Mouse (Mus musculus) hindbrain, embryonic 15.5 days (tissue): ENCODE data around the gene Plvap. TPM values are rescaled to one million over a fixed set of nuclear protein-coding genes. Genes with fewer than 3 reads are reported as not detected.

ENCODE experiments used
- ATAC-seq: fragments of 200-750 bp; cut with Nextera tagmentation; 2 replicates; pipeline ENCODE4 v1.8.0; 2017; ENCODE audit warnings: low read depth, moderate number of reproducible peaks, moderate TSS enrichment; ENCODE audit not compliant: low FRiP score
- H3K27ac ChIP-seq: fragments of 300-500 bp; sonication (generic); replicated peaks from 2 replicates; pipeline ENCODE4 v1.5.1; 2015; ENCODE audit warnings: mild to moderate bottlenecking, inconsistent platforms
- H3K27me3 ChIP-seq: fragments of 300-500 bp; sonication (generic); 2 replicates; pipeline ENCODE4 v1.6.1; 2015; ENCODE audit warnings: control low read depth, inconsistent platforms
- H3K36me3 ChIP-seq: fragments of 300-500 bp; sonication (generic); 2 replicates; pipeline ENCODE4 v1.6.1; 2015; ENCODE audit warnings: control low read depth, inconsistent platforms
- H3K4me1 ChIP-seq: fragments of 300-500 bp; sonication (generic); replicated peaks from 2 replicates; pipeline ENCODE4 v1.6.1; 2015; ENCODE audit warnings: control low read depth, inconsistent platforms
- H3K4me2 ChIP-seq: fragments of 300-500 bp; sonication (generic); 2 replicates; pipeline ENCODE4 v1.6.1; 2015; ENCODE audit warnings: moderate library complexity, mild to moderate bottlenecking, inconsistent platforms
- H3K4me3 ChIP-seq: fragments of 300-500 bp; sonication (generic); 2 replicates; pipeline ENCODE4 v1.5.1; 2015; ENCODE audit warnings: mild to moderate bottlenecking, inconsistent platforms
- H3K9ac ChIP-seq: fragments of 300-500 bp; sonication (generic); 2 replicates; pipeline ENCODE4 v1.6.1; 2015; ENCODE audit warnings: inconsistent platforms
- H3K9me3 ChIP-seq: fragments of 300-500 bp; sonication (generic); 2 replicates; pipeline ENCODE4 v1.6.1; 2016; ENCODE audit warnings: control low read depth, inconsistent platforms
- WGBS: fragments of 180-500 bp; shearing (Covaris S2); methylation state at CpG from one replicate; pipeline ENCODE4 v1.1.7; 2015; 5-methylcytosine and 5-hydroxymethylcytosine counted together
- polyA plus RNA-seq: library from polyadenylated mRNA; unstranded; fragments of >200 nt; fragmentation: Nextera tagmentation; extraction: Ambion mirVana; gene quantifications from 2 replicates; pipeline ENCODE4 v1.2.1, GENCODE M21; 2015

Plvap gene
- polyA plus RNA-seq, 1 experiment from 2014 or later = 10.9 TPM

DNA sequence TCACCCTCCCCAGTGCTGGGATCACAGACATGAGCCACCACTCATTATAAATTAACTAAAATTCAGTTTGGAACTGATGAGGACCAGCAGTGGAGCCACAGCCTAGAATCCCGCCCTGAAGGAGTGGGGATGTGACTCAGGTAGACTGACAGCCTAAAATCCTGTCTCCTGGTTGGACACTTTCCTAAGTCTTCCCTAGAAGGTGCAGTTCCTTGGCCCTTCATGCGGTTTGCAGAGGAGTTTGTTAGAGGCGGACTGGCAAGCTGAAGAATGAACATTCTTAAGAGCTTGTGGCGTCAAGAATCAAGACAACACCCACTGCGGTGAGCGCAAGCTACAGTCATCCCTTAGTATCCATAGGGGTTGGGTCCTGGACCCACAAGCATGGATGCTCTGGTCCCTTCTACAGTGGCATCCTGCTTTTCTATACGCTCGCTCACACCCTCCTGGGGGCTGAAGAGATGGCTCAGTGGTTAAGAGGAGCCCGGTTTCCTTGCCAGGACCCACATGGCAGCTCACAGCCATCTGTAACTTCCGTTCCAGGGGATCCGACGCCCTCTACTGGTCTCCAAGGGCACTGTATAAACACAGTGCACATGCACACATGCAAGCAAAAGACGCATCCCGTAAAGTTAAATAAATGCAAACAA lies 34.2 kb downstream of the Plvap start:
- Histone ChIP-seq H3K9me3 (no peaks in the 10 kb centered on the region), H3K36me3 (peaks cover 47% of the 10 kb centered on the region), H3K4me3 (peak overlapping the region; percentile 52), H3K27ac (peak overlapping the region; percentile 90), H3K4me1 (peaks cover 22% of the 10 kb centered on the region), H3K4me2 (peak overlapping the region; percentile 83), H3K27me3 (no peaks in the 10 kb centered on the region), H3K9ac (peak overlapping the region; percentile 59; the same call in 1 of the 2 replicates)
- ATAC-seq = no peak
- WGBS = 35% methylated on average over 14 of the region's 14 CpGs

DNA sequence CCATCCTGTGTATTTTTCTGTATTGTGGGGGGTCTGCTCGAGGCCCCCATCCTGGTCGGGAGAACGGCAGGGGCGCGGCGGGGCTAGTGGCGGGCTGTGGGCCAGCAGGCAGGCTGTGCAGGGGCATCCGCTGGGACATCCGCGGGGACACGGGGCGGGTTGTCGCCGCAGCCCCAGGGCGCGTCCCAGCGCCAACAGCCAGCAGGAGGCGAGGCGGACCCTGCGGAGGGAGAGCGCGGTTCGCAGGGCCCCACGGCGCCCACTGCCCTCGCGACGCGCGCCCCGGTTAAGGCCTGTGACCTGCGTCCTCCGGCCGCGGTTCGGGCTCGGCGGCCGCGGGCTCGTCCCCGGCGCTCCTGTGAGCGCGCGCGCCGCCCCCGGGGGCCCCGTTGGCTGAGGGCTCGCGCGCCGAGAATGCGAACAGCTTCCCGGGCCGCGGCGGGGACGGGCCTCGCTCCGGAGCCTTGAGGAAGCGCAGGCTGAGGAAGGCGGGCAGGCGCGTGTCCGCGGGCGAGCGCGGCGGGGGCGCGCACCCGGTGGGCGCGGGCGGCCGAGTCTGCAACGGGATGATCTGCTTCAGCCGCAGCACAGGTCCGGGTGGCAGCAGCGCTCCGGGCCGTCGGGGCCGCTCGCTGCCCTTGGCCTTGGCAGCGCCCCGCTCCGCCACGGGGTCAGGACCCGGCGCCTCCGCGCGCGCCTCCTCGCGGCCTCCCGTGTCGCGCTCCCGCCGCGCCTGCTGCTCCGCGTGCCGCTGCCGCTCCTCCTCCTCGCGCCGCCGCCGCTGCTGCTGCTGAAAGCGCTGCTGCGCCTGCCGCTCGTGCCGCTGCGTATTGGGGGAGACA lies 35.2 kb downstream of the Plvap start:
- peak overlapping the region; percentile 59 for H3K9ac ChIP-seq
- peaks cover 22% of the 10 kb centered on the region for H3K4me1 ChIP-seq
- WGBS = under 1% methylated on average over 65 of the region's 121 CpGs
- peaks cover 55% of the 10 kb centered on the region for H3K36me3 ChIP-seq
- no peaks in the 10 kb centered on the region for H3K27me3 ChIP-seq
- H3K9me3 ChIP-seq = no peaks in the 10 kb centered on the region
- peak overlapping the region; percentile 52 for H3K4me3 ChIP-seq
- peak overlapping the region; percentile 83 for H3K4me2 ChIP-seq
- peak; percentile 66 for ATAC-seq
- H3K27ac ChIP-seq = peak overlapping the region; percentile 90

DNA sequence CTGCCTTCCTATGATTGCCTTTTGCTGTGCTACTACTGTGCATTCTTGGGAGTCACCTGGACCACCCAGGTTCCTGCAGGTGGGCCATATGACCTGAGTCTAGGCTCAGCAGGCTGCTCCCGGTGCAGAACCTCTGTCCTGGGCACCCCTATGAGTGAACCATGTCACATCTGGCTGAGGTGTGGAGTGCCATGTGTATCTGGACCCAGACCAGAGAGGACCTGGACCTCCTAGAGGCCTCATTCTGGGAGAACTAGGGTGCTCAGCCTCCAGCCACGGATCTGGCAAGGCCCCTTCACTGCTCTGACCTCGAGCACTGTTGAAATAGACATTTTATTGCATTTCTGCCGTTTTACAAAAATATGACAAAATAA lies 35.9 kb downstream of the Plvap start:
- Histone ChIP-seq H3K4me2 (peak overlapping the region; percentile 83), H3K36me3 (peaks cover 53% of the 10 kb centered on the region), H3K27me3 (no peaks in the 10 kb centered on the region), H3K9ac (peak overlapping the region; percentile 59), H3K9me3 (no peaks in the 10 kb centered on the region), H3K4me1 (peaks cover 26% of the 10 kb centered on the region), H3K27ac (peak overlapping the region; percentile 90), H3K4me3 (peak overlapping the region; percentile 52)
- ATAC-seq = no peak
- WGBS = 28% methylated on average over 4 of the region's 4 CpGs

DNA sequence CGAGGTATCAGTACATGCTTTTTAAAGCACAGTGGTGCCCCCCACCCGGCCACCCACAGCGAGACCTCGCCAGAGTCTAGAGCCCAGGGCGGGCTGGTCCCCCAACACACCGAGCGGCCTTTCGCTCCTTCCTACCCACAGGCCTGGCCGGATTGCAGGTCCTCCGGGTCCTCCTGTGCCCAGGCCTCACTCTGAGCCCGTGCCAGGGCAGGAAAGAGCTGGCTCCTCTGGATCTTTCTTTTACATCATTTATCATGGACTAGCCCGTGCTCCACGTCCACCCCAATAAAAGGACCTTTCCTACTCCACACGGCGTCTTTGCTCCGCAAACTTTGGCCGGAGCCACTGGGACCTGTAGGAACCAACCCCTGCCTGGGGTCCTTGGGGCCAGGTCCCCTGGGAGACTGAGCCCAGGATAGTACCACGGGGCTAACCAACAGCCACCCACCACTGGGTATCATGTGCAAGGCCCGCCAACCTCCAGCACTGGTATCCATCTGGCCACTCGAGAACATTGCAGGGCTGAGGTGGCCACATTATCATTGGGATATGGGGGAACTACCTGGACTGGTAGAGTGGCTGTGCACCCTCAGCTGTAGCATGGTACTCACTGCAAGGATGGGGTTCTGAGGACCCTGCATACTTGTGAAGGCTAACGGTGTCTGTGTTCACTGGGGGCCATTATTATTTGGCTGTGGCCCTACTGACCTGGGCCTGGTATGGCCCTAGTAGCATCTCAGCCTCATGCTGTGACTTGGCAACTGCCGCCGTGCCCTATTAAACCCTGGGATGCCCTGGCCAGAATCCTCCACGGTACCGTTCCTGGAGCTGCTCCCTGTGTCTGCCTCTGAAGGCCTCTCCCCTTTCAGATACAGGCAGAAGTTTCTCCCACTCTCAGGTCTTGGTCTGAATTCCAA lies 36.5 kb downstream of the Plvap start:
- peak overlapping the region; percentile 83; the same call in 1 of the 2 replicates for H3K4me2 ChIP-seq
- ATAC-seq = no peak
- peaks cover 46% of the 10 kb centered on the region for H3K36me3 ChIP-seq
- H3K27me3 ChIP-seq = no peaks in the 10 kb centered on the region
- H3K4me3 ChIP-seq = no peak overlapping the region
- H3K4me1 ChIP-seq = peaks cover 33% of the 10 kb centered on the region
- WGBS = 84% methylated on average over 25 of the region's 25 CpGs
- peak overlapping the region; percentile 90 for H3K27ac ChIP-seq
- no peaks in the 10 kb centered on the region for H3K9me3 ChIP-seq
- no peak overlapping the region; the same call in 1 of the 2 replicates for H3K9ac ChIP-seq

DNA sequence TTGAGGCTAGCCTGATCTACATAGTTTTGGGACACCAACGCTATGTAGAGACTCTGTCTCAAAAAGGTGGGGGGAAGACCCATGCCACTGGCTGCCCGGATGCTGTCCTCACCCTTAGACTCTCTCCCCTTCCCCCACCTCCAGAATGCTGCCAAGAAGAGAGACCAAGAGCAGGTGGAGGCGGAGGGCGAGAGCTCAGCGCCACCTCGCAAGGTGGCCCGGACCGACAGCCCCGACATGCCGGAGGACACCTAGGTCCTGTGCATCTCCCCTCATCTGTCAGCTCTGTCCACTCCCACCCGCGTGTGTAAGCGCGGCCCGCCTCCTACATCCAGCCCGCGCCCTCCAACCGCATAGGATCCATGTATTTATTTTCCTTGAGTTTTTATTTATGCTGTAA lies 37.2 kb downstream of the Plvap start:
- Histone ChIP-seq H3K4me2 (no peak overlapping the region), H3K4me3 (no peak overlapping the region), H3K4me1 (peaks cover 39% of the 10 kb centered on the region), H3K36me3 (peaks cover 39% of the 10 kb centered on the region), H3K9me3 (no peaks in the 10 kb centered on the region), H3K27ac (no peak overlapping the region), H3K9ac (no peak overlapping the region), H3K27me3 (no peaks in the 10 kb centered on the region)
- ATAC-seq = no peak
- WGBS = 97% methylated on average over 18 of the region's 18 CpGs

DNA sequence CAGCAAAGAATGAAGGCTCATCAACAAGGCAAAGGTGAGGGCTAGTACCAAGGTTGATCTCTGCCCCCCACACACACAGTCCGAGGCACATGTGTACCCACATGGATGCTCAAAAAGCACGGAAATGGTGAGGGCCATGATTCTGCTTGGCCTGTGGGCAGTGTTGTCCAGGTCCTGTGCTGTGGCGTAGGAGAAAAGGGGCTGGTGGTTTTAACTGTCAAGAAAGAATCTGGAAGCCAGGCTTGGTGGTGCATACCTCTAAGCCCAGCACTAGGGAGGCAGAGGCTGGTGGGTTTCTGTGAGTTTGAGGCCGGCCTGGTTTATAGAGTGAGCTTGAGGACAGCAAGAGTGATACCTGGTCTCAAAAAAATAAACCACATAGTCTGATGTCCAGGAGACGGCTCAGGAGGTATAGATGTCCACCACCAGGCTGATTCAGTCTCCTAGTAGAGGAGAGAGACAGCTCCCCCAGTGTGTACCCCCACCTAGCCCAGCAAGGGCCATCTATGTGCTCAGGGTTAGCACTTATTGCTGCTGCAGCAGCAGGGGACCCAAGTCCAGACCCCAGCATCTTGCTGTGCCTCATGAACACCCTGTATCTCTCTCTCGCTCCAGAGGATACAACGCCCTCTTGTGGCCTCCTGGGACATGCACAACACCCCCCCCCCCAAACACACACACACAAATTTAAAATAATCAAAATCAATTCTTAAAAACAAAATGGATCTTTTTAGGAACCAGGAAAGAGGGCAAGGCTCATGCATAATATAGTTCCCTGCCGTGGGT lies 38.8 kb downstream of the Plvap start:
- Histone ChIP-seq H3K27ac (no peak overlapping the region), H3K27me3 (no peaks in the 10 kb centered on the region), H3K4me1 (peaks cover 39% of the 10 kb centered on the region), H3K36me3 (peaks cover 28% of the 10 kb centered on the region), H3K9me3 (no peaks in the 10 kb centered on the region), H3K4me3 (no peak overlapping the region), H3K9ac (no peak overlapping the region), H3K4me2 (no peak overlapping the region)
- WGBS = 85% methylated on average over 8 of the region's 8 CpGs
- ATAC-seq = no peak

DNA sequence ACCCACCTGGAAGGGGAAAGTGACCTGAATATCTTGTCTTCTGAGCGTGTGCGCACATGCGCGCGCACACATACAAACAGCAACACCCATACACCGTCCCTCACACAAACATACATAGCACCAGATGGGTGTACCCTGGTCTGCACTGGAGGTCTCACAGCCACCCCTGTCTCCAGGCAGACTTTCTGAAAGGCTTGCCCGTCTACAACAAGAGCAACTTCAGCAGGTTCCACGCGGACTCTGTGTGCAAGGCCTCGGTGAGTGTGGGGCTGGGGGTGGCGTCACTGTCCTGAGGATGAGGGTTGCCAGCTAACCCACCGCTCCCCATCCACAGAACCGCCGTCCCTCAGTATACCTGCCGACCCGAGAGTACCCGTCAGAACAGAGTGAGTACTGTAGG lies 39.7 kb downstream of the Plvap start:
- H3K27me3 ChIP-seq = no peaks in the 10 kb centered on the region
- no peak overlapping the region for H3K4me3 ChIP-seq
- no peaks in the 10 kb centered on the region for H3K9me3 ChIP-seq
- H3K36me3 ChIP-seq = peaks cover 28% of the 10 kb centered on the region
- H3K4me2 ChIP-seq = no peak overlapping the region
- H3K27ac ChIP-seq = no peak overlapping the region
- no peak overlapping the region for H3K9ac ChIP-seq
- peaks cover 31% of the 10 kb centered on the region for H3K4me1 ChIP-seq
- no peak for ATAC-seq
- 97% methylated on average over 17 of the region's 17 CpGs for WGBS

DNA sequence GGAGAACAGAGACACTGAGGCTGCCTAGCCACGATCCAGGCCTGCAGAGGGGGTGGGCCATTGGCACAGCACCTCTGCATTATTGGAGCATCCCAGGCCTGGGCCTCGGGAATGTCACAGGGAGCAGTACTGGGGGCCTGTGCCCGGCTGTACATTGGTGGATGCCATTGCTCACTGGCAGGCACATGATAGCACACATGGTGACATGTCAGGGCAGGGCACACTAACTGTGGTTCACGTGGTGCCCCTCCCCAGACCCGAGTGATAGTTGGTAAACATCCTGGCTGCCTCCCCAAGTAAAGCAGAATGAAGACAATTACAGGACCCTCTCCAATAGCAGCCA lies 40.7 kb downstream of the Plvap start:
- Histone ChIP-seq H3K9ac (no peak overlapping the region), H3K9me3 (no peaks in the 10 kb centered on the region), H3K36me3 (peaks cover 28% of the 10 kb centered on the region), H3K4me1 (peaks cover 25% of the 10 kb centered on the region), H3K27ac (no peak overlapping the region), H3K27me3 (no peaks in the 10 kb centered on the region), H3K4me3 (0 out of 2 replicates have a peak overlapping the region, but pooled peaks have one; percentile 81), H3K4me2 (peak overlapping the region; percentile 92; the same call in 1 of the 2 replicates)
- WGBS = 83% methylated on average over 5 of the region's 5 CpGs
- ATAC-seq = no peak

DNA sequence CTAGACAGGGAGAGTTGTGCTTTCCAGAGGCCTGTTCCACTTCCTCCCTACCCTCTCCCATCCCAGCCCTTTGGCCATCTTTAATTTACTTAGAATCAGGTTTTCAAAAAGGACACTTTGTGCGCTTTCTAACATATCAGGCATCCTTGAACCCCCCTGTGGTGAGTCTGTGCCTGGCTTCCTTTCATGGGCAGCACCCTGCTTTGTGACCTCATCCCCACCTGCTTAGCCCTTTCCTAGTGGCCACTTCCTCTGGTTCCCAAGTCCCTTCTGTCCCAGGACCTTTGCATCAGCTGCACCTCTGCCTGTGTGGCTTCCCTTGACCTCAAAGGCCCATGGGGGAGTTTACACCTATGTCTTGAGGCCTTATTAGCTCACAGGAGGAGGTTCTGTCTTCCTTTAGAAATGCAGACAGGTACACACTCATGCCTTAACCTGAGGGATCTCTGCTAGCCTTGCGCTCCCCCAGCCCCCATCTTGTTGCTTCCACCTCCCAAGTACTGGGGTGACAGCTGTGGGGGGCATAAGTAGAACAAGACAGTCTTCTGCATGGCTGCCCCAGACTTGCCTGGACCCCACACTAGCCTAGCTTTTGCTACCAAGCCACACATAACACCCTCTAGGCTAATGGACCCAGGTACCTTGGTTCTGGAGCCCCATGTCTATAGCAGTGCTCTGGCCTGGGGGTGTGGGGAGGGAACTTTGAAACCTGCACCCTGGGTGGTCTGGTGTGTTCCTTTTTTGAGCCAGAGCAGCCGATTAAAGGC lies 41.2 kb downstream of the Plvap start:
- H3K27ac ChIP-seq = peak overlapping the region; percentile 90; the same call in 1 of the 2 replicates
- peak overlapping the region; percentile 92 for H3K4me2 ChIP-seq

DNA sequence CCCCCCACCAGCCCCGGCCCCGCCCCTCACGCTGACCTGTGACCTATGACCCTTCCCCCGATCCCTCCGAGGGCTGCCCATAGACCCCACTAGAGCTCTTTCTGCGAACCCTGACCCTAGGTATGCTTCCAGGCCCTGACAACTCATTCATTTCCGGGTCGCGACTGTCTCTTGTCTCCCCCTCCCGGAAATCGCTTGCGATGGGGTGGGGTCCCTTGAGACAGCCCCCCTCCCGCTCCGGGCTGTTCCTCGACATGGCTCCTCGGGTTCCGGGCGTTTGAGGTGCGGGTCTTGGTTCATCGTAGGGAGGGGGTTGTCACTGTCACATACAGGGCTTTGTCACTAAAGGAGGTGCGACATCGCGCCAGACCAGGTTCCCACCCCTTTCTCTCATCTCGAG lies 42.1 kb downstream of the Plvap start:
- Histone ChIP-seq H3K27ac (peak overlapping the region; percentile 90), H3K9ac (peak overlapping the region; percentile 68), H3K27me3 (no peaks in the 10 kb centered on the region), H3K4me3 (peak overlapping the region; percentile 81), H3K4me1 (peaks cover 29% of the 10 kb centered on the region), H3K4me2 (peak overlapping the region; percentile 92), H3K36me3 (peaks cover 26% of the 10 kb centered on the region), H3K9me3 (no peaks in the 10 kb centered on the region)
- ATAC-seq = peak; percentile 40
- under 1% methylated on average over 23 of the region's 24 CpGs for WGBS

More for the DNA sequence above, 41.2 kb downstream of the Plvap start:
- Histone ChIP-seq H3K4me3 (peak overlapping the region; percentile 81), H3K9ac (peak overlapping the region; percentile 68), H3K4me1 (peaks cover 26% of the 10 kb centered on the region), H3K36me3 (peaks cover 28% of the 10 kb centered on the region), H3K27me3 (no peaks in the 10 kb centered on the region), H3K9me3 (no peaks in the 10 kb centered on the region)
- no peak for ATAC-seq
- 77% methylated on average over 3 of the region's 3 CpGs for WGBS
